Mouse (Mus musculus) spleen, adult 2 months (tissue): ENCODE results near the gene Btnl10.
"Not testable (repeated sequence)": the region's sequence is repeated elsewhere in the genome, so short reads cannot be mapped to it uniquely, and the experiment has no call there.

Source experiments
- CTCF ChIP-seq: fragments of 200-500 bp; IDR thresholded peaks from 2 replicates; pipeline ENCODE4 v1.5.1; 2011; ENCODE audit warnings: mild to moderate bottlenecking, inconsistent platforms; ENCODE audit not compliant: insufficient read depth, insufficient read length, insufficient replicate concordance; ENCODE audit errors: extremely low read depth
- POLR2A ChIP-seq: fragments of 200-500 bp; IDR thresholded peaks from 2 replicates; pipeline ENCODE4 v1.6.1; 2011; ENCODE audit warnings: low read depth, low read length, inconsistent platforms

GRCm38 (mm10) chr11:58954170-58954419 is 36.4 kb downstream of the Btnl10 start:
- TF ChIP-seq POLR2A, CTCF: not testable (repeated sequence)
